Mouse (Mus musculus) left cerebral cortex, adult 11 months (tissue): ENCODE results near the gene Susd2.

Experiments used
- DNase-seq: peaks from one replicate; pipeline ENCODE4 v3.0.0; 2022; ENCODE audit warnings: low spot score

The Susd2 gene

GRCm38 (mm10) chr10:75643741-75644343 is at the start of gene Susd2:
Susd2 (minus strand) TSS chr10:75644008.
- no peak for DNase-seq

- DNase-seq: no peak
Measured at GRCm38 (mm10) chr10:75688598-75688997, 44.8 kb upstream of the Susd2 start.

GRCm38 (mm10) chr10:75686724-75687123 is 42.9 kb upstream of the Susd2 start:
- DNase-seq: no peak

GRCm38 (mm10) chr10:75684035-75685004 is 40.5 kb upstream of the Susd2 start:
- peak; percentile 80 for DNase-seq

GRCm38 (mm10) chr10:75680574-75681001 is 36.8 kb upstream of the Susd2 start:
- DNase-seq: no peak

- DNase-seq: no peak
Measured at GRCm38 (mm10) chr10:75679204-75679603, 35.4 kb upstream of the Susd2 start.

- no peak for DNase-seq
Measured at GRCm38 (mm10) chr10:75677989-75678388, 34.2 kb upstream of the Susd2 start.

GRCm38 (mm10) chr10:75677571-75677970 is 33.8 kb upstream of the Susd2 start:
- no peak for DNase-seq

- no peak for DNase-seq
Measured at GRCm38 (mm10) chr10:75676819-75677565, 33.2 kb upstream of the Susd2 start.

GRCm38 (mm10) chr10:75676286-75676685 is 32.5 kb upstream of the Susd2 start:
- DNase-seq: no peak

GRCm38 (mm10) chr10:75675594-75675993 is 31.8 kb upstream of the Susd2 start:
- DNase-seq: no peak

- no peak for DNase-seq
Measured at GRCm38 (mm10) chr10:75669936-75670335, 26.1 kb upstream of the Susd2 start.

- no peak for DNase-seq
Measured at GRCm38 (mm10) chr10:75667911-75668270, 24.1 kb upstream of the Susd2 start.

GRCm38 (mm10) chr10:75667115-75667910 is 23.5 kb upstream of the Susd2 start:
- DNase-seq: peak; percentile 74

GRCm38 (mm10) chr10:75666451-75667030 is 22.7 kb upstream of the Susd2 start:
- DNase-seq: no peak

GRCm38 (mm10) chr10:75664673-75665270 is 21.0 kb upstream of the Susd2 start:
- DNase-seq: no peak

- DNase-seq: no peak
Measured at GRCm38 (mm10) chr10:75662575-75662974, 18.8 kb upstream of the Susd2 start.

- no peak for DNase-seq
Measured at GRCm38 (mm10) chr10:75661876-75662275, 18.1 kb upstream of the Susd2 start.

GRCm38 (mm10) chr10:75661381-75661780 is 17.6 kb upstream of the Susd2 start:
- no peak for DNase-seq

- no peak for DNase-seq
Measured at GRCm38 (mm10) chr10:75657772-75658171, 14.0 kb upstream of the Susd2 start.

GRCm38 (mm10) chr10:75657165-75657564 is 13.4 kb upstream of the Susd2 start:
- DNase-seq: no peak
